Mouse (Mus musculus) bone marrow macrophage, adult 2 months (primary cell): ENCODE measurements at regions not wholly inside any gene's neighbourhood (a gene's known extent, or its start where the extent isn't known, plus 50 kb on each side); places are given as distances from the start of the nearest gene placed in this dataset.

Experiments
- CTCF ChIP-seq: IDR thresholded peaks from 2 replicates; pipeline ENCODE4 v1.5.1; 2012; ENCODE audit warnings: low read depth, mild to moderate bottlenecking, low read length, moderate library complexity
- POLR2A ChIP-seq: IDR thresholded peaks from 2 replicates; pipeline ENCODE4 v1.6.1; 2012; ENCODE audit warnings: mild to moderate bottlenecking, low read depth, low read length, borderline replicate concordance

- no peak for TF ChIP-seq CTCF
- no peak for TF ChIP-seq POLR2A
Observed at GRCm38 (mm10) chr1:76427439-76427838, 881.4 kb downstream of the Slc4a3 start.
